Mouse (Mus musculus): ENCODE results near the gene Dmrt1. TPM values are rescaled to one million over a fixed set of nuclear protein-coding genes. Genes with fewer than 3 reads are reported as not detected.

Dmrt1 gene
- not detected in 2 replicates for total RNA-seq (2012; rRNA removed)
- polyA plus RNA-seq (2012; ENCODE audit: insufficient read depth in 1 of 2, insufficient read length in 2 of 2, low read depth in 1 of 2, low replicate concordance in 2 of 2, missing spikeins in 1 of 2): not detected

DNA sequence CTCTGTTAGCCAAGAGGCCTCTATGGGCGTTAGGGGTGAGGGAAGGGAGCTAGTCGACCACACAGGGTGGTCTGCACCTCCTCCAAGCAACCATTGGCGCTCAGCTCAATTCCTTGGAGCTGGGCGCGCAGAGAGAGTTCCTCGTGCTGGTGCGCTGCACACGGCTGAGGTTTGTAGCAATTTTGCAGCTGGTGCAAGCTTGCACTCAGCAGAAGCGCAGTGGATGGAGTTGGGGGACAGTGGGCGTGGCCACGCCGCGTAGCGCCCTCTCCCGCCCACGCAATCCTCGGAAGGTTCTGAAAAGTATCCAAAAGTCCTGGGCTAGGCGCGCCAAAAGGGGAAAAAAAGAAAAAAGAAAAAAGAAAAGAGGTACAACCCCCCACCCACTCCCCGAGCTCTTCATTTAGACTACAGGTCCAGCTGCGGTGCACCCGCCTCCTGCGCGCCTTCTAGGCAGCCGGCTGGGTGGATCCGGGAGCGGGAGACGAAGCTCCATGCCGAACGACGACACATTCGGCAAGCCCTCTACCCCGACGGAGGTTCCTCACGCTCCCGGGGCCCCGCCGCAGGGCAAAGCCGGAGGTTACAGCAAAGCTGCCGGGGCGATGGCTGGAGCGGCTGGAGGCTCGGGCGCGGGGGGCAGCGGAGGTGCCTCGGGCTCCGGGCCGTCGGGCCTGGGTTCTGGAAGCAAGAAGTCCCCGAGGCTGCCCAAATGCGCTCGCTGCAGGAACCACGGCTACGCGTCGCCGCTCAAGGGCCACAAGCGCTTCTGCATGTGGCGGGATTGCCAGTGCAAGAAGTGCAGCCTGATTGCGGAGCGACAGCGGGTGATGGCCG lies at the start of gene Dmrt1:
TSS of gene Dmrt1 (plus strand) at position 259 of the 837 bp plus-strand sequence.
- no peaks in the 10 kb centered on the region for H3K27me3 ChIP-seq (ENCODE audit: control insufficient read depth in 1 of 2, insufficient read depth in 2 of 2, low read length in 2 of 2)
- no peak within 1 kb of the TSS for H3K9ac ChIP-seq (ENCODE audit: control insufficient read depth, low read depth, low read length, poor library complexity, severe bottlenecking)

DNA sequence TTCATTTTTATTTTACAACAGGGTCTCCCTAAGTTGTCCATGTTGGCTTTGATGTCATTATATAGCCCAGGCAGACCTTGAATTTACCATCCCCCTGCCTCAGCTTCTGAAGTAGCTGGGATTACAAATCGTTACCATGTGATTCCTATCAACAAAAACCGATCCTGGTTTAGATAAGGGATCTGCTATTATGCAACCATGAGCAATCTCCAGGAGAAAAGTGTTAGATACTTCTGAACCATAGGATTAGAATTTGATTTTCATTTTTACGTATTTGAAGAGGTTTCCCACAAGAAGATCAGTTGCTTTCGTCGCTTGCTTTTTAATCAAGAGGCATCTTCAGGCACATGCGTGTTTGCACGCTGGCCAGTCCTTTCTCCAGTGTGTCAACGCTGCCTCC lies 44.7 kb upstream of the Dmrt1 start:
- H3K4me1 ChIP-seq (ENCODE audit: control insufficient read depth in 1 of 2, insufficient read depth in 2 of 2, low read length in 2 of 2): no peaks in the 10 kb centered on the region
- H3K79me2 ChIP-seq (ENCODE audit: control insufficient read depth, insufficient read depth, low read length, poor library complexity): no peaks in the 10 kb centered on the region
- H3K9ac ChIP-seq (ENCODE audit: control insufficient read depth, low read depth, low read length, poor library complexity, severe bottlenecking): no peak overlapping the region
- H3K9me3 ChIP-seq (replicated peaks; ENCODE audit: insufficient read depth, low read length): no peaks in the 10 kb centered on the region
- no peaks in the 10 kb centered on the region for H3K36me3 ChIP-seq (ENCODE audit: control insufficient read depth in 1 of 2, insufficient read depth in 2 of 2, low read length in 2 of 2)
- no peaks in the 10 kb centered on the region for H3K27me3 ChIP-seq (ENCODE audit: control insufficient read depth in 1 of 2, insufficient read depth in 2 of 2, low read length in 2 of 2)
- no peak for DNase-seq (ENCODE audit: low read depth, low spot score)
- no peak overlapping the region for H3K27ac ChIP-seq (ENCODE audit: control insufficient read depth, low read depth, low read length)
- H3K4me3 ChIP-seq (ENCODE audit: control insufficient read depth in 1 of 2, insufficient read depth in 1 of 2, low read depth in 2 of 2, low read length in 2 of 2): no peak overlapping the region
- TF ChIP-seq USF1 (IDR thresholded peaks at IDR 0.05; ENCODE audit: low read depth, low read length): no peak
- no peak for TF ChIP-seq E2F4 (IDR thresholded peaks at IDR 0.05; ENCODE audit: borderline replicate concordance, low read depth, low read length)
- no peak for TF ChIP-seq ETS1 (IDR thresholded peaks at IDR 0.05; ENCODE audit: low read depth, low read length)
- no peak for TF ChIP-seq MAFK (IDR thresholded peaks at IDR 0.05; ENCODE audit: borderline replicate concordance, low read depth, low read length)
- no peak for TF ChIP-seq GATA1 (IDR thresholded peaks at IDR 0.05; ENCODE audit: low read depth, low read length)
- TF ChIP-seq MYC (IDR thresholded peaks at IDR 0.05; ENCODE audit: low read depth, low read length): no peak

More for the DNA sequence above, at the start of gene Dmrt1:
- Histone ChIP-seq H3K9me3 (replicated peaks; ENCODE audit: insufficient read depth, low read length) (no peaks in the 10 kb centered on the region), H3K36me3 (ENCODE audit: control insufficient read depth in 1 of 2, insufficient read depth in 2 of 2, low read length in 2 of 2) (no peaks in the 10 kb centered on the region), H3K27ac (ENCODE audit: control insufficient read depth, low read depth, low read length) (no peak within 1 kb of the TSS), H3K4me3 (ENCODE audit: control insufficient read depth in 1 of 2, insufficient read depth in 1 of 2, low read depth in 2 of 2, low read length in 2 of 2) (no peak within 1 kb of the TSS), H3K4me1 (ENCODE audit: control insufficient read depth in 1 of 2, insufficient read depth in 2 of 2, low read length in 2 of 2) (no peaks in the 10 kb centered on the region), H3K79me2 (ENCODE audit: control insufficient read depth, insufficient read depth, low read length, poor library complexity) (no peaks in the 10 kb centered on the region)
- no peak for TF ChIP-seq MAFK (IDR thresholded peaks at IDR 0.05; ENCODE audit: borderline replicate concordance, low read depth, low read length)
- no peak for DNase-seq (ENCODE audit: low read depth, low spot score)

DNA sequence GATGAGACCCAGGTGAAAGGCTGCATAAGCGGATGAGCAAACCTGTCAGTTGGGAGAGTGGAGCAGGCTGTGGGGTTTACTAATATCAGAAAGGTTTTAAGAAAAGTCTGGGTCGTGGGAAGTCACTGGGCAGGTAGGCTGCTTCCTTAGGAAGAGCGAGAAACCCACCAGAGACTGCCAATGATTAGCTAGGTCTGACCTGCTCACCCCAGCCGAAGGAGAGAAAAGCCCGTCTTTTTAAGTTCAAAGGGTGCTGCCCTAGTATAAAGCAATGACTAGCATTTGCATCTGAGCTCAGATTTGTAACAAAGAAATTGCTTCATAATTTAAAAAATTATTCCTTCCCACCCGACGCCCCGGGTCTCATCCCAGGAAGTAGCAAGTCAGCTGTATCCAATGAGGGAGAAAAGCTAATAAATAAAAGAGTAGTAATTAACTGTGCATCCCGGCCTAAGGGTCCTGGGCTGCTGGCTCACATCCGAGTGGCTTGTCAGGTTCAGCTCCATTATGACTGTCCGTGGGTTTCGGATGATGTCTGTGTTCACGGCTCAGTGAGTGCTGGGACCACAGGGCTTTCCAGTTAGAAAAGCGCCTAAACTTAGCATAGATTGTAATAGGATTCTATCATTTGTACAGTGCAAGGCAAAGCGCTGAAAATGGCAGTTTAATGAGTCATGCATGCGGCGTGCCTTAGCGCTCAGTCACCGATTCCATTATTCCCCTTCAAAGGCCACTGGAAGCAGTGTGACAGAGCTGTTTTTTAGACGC lies 43.7 kb upstream of the Dmrt1 start:
- Histone ChIP-seq H3K27ac (ENCODE audit: control insufficient read depth, low read depth, low read length) (no peak overlapping the region), H3K79me2 (ENCODE audit: control insufficient read depth, insufficient read depth, low read length, poor library complexity) (no peaks in the 10 kb centered on the region), H3K4me1 (ENCODE audit: control insufficient read depth in 1 of 2, insufficient read depth in 2 of 2, low read length in 2 of 2) (no peaks in the 10 kb centered on the region), H3K27me3 (ENCODE audit: control insufficient read depth in 1 of 2, insufficient read depth in 2 of 2, low read length in 2 of 2) (no peaks in the 10 kb centered on the region), H3K36me3 (ENCODE audit: control insufficient read depth in 1 of 2, insufficient read depth in 2 of 2, low read length in 2 of 2) (no peaks in the 10 kb centered on the region), H3K9ac (ENCODE audit: control insufficient read depth, low read depth, low read length, poor library complexity, severe bottlenecking) (no peak overlapping the region), H3K9me3 (replicated peaks; ENCODE audit: insufficient read depth, low read length) (no peaks in the 10 kb centered on the region), H3K4me3 (ENCODE audit: control insufficient read depth in 1 of 2, insufficient read depth in 1 of 2, low read depth in 2 of 2, low read length in 2 of 2) (no peak overlapping the region)
- DNase-seq (ENCODE audit: low read depth, low spot score): no peak
- no peak for TF ChIP-seq MAX (IDR thresholded peaks at IDR 0.05; ENCODE audit: low read length)
- TF ChIP-seq CHD2 (IDR thresholded peaks at IDR 0.05; ENCODE audit: low read length): no peak
- TF ChIP-seq CHD1 (IDR thresholded peaks at IDR 0.05; ENCODE audit: low read depth, low read length): no peak
- no peak for TF ChIP-seq SIN3A (IDR thresholded peaks at IDR 0.05; ENCODE audit: low read length)
